Mouse (Mus musculus) megakaryocyte, embryonic 14.5 days (primary cell): ENCODE measurements around the gene Fam129a.

Experiments
- FLI1 ChIP-seq: IDR thresholded peaks from 2 replicates; pipeline ENCODE4 v1.6.1; 2012; ENCODE audit warnings: low read length, inconsistent platforms, mixed read lengths
- GATA1 ChIP-seq: IDR thresholded peaks from 3 replicates; pipeline ENCODE4 v1.6.1; 2012; ENCODE audit warnings: mixed read lengths, low read length, inconsistent platforms, borderline replicate concordance

- no peak for TF ChIP-seq FLI1
- TF ChIP-seq GATA1 = no peak
Measured at GRCm38 (mm10) chr1:151638357-151638756, 67.4 kb downstream of the Fam129a start.
